Mouse (Mus musculus): Measurements from ENCODE around the gene Wdr95. TPM values are rescaled to one million over a fixed set of nuclear protein-coding genes. Genes with fewer than 3 reads are reported as not detected.

Wdr95 gene
- 0.16 and 0.29 TPM in 2 replicates for polyA plus RNA-seq (2015; fragmentation: Nextera tagmentation; extraction: Ambion mirVana)

GRCm38 (mm10) chr5:149527999-149528729 is at the start of gene Wdr95:
Wdr95 (plus strand) TSS chr5:149528679.

GRCm38 (mm10) chr5:149636075-149636920 is 107.8 kb downstream of the Wdr95 start, which contains the start of gene Hsph1:
Hsph1 (minus strand) TSS chr5:149636376.

Other genes starting within 250 kb of the Wdr95 start
- 1.4 and 1.6 TPM in 2 replicates for gene Medag, start 116.9 kb upstream of the Wdr95 start, polyA plus RNA-seq (2015; fragmentation: Nextera tagmentation; extraction: Ambion mirVana)
- 0.16 and 0.21 TPM in 2 replicates for gene Tex26, start 89.0 kb upstream of the Wdr95 start, polyA plus RNA-seq (2015; fragmentation: Nextera tagmentation; extraction: Ambion mirVana)
- gene Hsph1, start 107.7 kb downstream of the Wdr95 start, polyA plus RNA-seq (2015; fragmentation: Nextera tagmentation; extraction: Ambion mirVana), result 14.9 and 15.8 TPM in 2 replicates
- gene B3glct, start 149.6 kb downstream of the Wdr95 start, polyA plus RNA-seq (2015; fragmentation: Nextera tagmentation; extraction: Ambion mirVana), result 8.4 and 8.8 TPM in 2 replicates